Mouse (Mus musculus): ENCODE measurements around the gene Tmem131l. TPM values are rescaled to one million over a fixed set of nuclear protein-coding genes. Genes with fewer than 3 reads are reported as not detected.

Tmem131l gene
- polyA plus RNA-seq, 1 experiment from 2014 or later = 89.0 TPM

GRCm38 (mm10) chr3:83849341-83849740 is 190.6 kb downstream of the Tmem131l start:
- DNase-seq (ENCODE audit: low spot score) (no peak), ATAC-seq (ENCODE audit: low FRiP score) (no peak)
- Histone ChIP-seq H3K27ac (ENCODE audit: low read depth, low read length) (no peak overlapping the region), H3K9ac (ENCODE audit: low read depth, low read length) (no peak overlapping the region), H3K36me3 (ENCODE audit: control insufficient read depth, insufficient read depth, low read length) (no peaks in the 10 kb centered on the region), H3K4me3 (ENCODE audit: low read depth, low read length) (no peak overlapping the region), H3K4me2 (replicated peaks; ENCODE audit: low read depth, low read length) (no peak overlapping the region), H3K9me3 (ENCODE audit: control insufficient read depth, low read length) (no peaks in the 10 kb centered on the region), H3K4me1 (replicated peaks; ENCODE audit: control insufficient read depth, insufficient read depth, low read length) (no peaks in the 10 kb centered on the region), H3K27me3 (ENCODE audit: control insufficient read depth, insufficient read depth, low read length) (no peaks in the 10 kb centered on the region)
- WGBS = 85% methylated on average over 2 of the region's 2 CpGs

Other genes with a start within 250 kb of the Tmem131l start
- 1.5 and 2.0 TPM in 2 replicates for gene Tlr2, start 198.4 kb downstream of the Tmem131l start, polyA plus RNA-seq (2014; fragmentation: Nextera tagmentation; extraction: Ambion mirVana)
- 10.4 and 10.9 TPM in 2 replicates for gene Mnd1, start 115.6 kb upstream of the Tmem131l start, polyA plus RNA-seq (2014; fragmentation: Nextera tagmentation; extraction: Ambion mirVana)
- 0.99 and 1.6 TPM in 2 replicates for gene Gm6525, start 133.9 kb upstream of the Tmem131l start, polyA plus RNA-seq (2014; fragmentation: Nextera tagmentation; extraction: Ambion mirVana)